Mouse (Mus musculus): ENCODE results near the gene Kcnab1. TPM values are rescaled to one million over a fixed set of nuclear protein-coding genes. Genes with fewer than 3 reads are reported as not detected.

The Kcnab1 gene
- polyA plus RNA-seq, 1 experiment from 2014 or later, result 3.8 TPM

DNA sequence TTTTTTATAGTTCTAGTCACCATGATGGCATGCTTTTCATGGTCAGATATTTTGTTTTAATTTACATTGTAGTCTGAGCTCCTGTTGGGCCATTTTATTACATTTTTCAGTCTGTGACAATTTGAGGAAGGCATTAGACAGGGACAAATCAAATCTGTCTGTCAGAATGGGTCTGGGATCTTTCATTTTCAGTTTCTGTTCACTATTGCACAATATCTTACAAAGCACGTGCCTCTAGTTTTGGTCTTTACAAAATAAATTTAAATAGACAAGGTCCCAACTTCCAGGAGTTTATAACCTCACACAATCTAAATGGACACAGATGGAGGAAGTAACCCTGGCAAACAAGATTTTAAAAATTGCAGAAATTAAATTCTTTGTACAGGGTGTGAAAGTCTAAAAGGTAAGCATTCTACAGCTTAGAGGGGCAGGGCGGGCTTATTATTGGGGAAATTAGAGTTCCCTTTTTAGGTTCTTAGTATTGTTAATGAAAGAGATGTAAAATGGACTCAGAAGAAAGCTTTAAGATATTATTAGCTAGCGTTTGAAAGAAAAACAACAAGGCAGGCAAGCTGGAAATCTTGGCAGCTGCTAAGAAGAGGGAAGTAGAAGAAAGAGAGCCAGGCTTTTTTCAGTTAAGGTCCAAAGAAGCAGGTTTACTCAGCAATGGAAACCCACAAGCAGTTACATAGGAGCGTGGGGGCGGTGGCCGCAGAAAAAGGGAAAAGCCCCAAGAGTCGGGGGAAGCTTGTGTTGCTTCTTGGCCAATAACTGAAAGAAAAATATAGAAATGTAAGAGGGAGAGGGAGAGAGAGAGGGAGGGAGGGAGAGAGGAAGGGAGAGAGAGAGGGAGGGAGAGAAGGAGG lies 78.9 kb downstream of the Kcnab1 start:
- Histone ChIP-seq H3K9ac (ENCODE audit: low read depth, low read length) (no peak overlapping the region), H3K4me3 (ENCODE audit: low read length) (no peak overlapping the region), H3K4me1 (ENCODE audit: control insufficient read depth, insufficient read depth, low read length) (no peaks in the 10 kb centered on the region), H3K27me3 (replicated peaks; ENCODE audit: control insufficient read depth, insufficient read depth, low read length) (no peaks in the 10 kb centered on the region), H3K9me3 (ENCODE audit: control insufficient read depth, low read length) (no peaks in the 10 kb centered on the region), H3K36me3 (ENCODE audit: control insufficient read depth, insufficient read depth, low read length) (no peaks in the 10 kb centered on the region), H3K4me2 (ENCODE audit: low read depth, low read length) (no peak overlapping the region), H3K27ac (ENCODE audit: low read length) (no peak overlapping the region)
- WGBS, result 70% methylated on average over 7 of the region's 7 CpGs
- no peak for ATAC-seq

DNA sequence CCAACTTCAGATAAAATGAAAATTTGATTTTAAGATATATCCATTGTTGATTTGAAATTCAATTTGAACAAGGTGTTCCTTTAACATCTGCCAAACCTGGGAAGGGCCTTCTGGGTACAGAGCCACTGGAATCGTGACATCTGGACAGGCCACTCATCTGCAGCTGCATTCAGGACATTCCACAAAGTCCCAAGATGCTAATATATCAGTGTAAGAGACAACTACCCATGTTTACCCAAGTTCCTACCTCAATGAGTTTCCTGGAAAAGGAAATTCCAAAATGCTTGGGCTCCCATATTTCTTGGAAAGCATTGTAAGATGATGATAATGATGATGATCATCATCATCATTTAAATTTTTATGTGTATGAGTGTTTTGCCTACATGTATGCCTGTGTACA lies 91.4 kb downstream of the Kcnab1 start:
- H3K4me3 ChIP-seq (ENCODE audit: low read length), result no peak overlapping the region
- no peaks in the 10 kb centered on the region for H3K27me3 ChIP-seq (replicated peaks; ENCODE audit: control insufficient read depth, insufficient read depth, low read length)
- no peak overlapping the region for H3K9ac ChIP-seq (ENCODE audit: low read depth, low read length)
- no peak overlapping the region for H3K4me2 ChIP-seq (ENCODE audit: low read depth, low read length)
- H3K4me1 ChIP-seq (ENCODE audit: control insufficient read depth, insufficient read depth, low read length), result no peaks in the 10 kb centered on the region
- H3K36me3 ChIP-seq (ENCODE audit: control insufficient read depth, insufficient read depth, low read length), result no peaks in the 10 kb centered on the region
- no peaks in the 10 kb centered on the region for H3K9me3 ChIP-seq (ENCODE audit: control insufficient read depth, low read length)
- no peak for ATAC-seq
- WGBS, result 61% methylated on average over 1 of the region's 1 CpGs
- no peak overlapping the region for H3K27ac ChIP-seq (ENCODE audit: low read length)

GRCm38 (mm10) chr3:65203361-65204117 lies 94.4 kb downstream of the Kcnab1 start:
- no peaks in the 10 kb centered on the region for H3K9me3 ChIP-seq (ENCODE audit: control insufficient read depth, low read length)
- no peaks in the 10 kb centered on the region for H3K36me3 ChIP-seq (ENCODE audit: control insufficient read depth, insufficient read depth, low read length)
- no peak overlapping the region for H3K4me2 ChIP-seq (ENCODE audit: low read depth, low read length)
- no peak overlapping the region for H3K27ac ChIP-seq (ENCODE audit: low read length)
- no peak for ATAC-seq
- no peaks in the 10 kb centered on the region for H3K4me1 ChIP-seq (ENCODE audit: control insufficient read depth, insufficient read depth, low read length)
- no peak overlapping the region for H3K4me3 ChIP-seq (ENCODE audit: low read length)
- WGBS, result 53% methylated on average over 8 of the region's 8 CpGs
- no peaks in the 10 kb centered on the region for H3K27me3 ChIP-seq (replicated peaks; ENCODE audit: control insufficient read depth, insufficient read depth, low read length)
- no peak overlapping the region for H3K9ac ChIP-seq (ENCODE audit: low read depth, low read length)

GRCm38 (mm10) chr3:65204356-65205075 lies 95.3 kb downstream of the Kcnab1 start:
- no peak overlapping the region for H3K4me2 ChIP-seq (ENCODE audit: low read depth, low read length)
- no peak for ATAC-seq
- H3K9ac ChIP-seq (ENCODE audit: low read depth, low read length), result no peak overlapping the region
- no peaks in the 10 kb centered on the region for H3K9me3 ChIP-seq (ENCODE audit: control insufficient read depth, low read length)
- H3K4me1 ChIP-seq (ENCODE audit: control insufficient read depth, insufficient read depth, low read length), result no peaks in the 10 kb centered on the region
- no peaks in the 10 kb centered on the region for H3K27me3 ChIP-seq (replicated peaks; ENCODE audit: control insufficient read depth, insufficient read depth, low read length)
- no peaks in the 10 kb centered on the region for H3K36me3 ChIP-seq (ENCODE audit: control insufficient read depth, insufficient read depth, low read length)
- H3K27ac ChIP-seq (ENCODE audit: low read length), result no peak overlapping the region
- 78% methylated on average over 6 of the region's 6 CpGs for WGBS
- no peak overlapping the region for H3K4me3 ChIP-seq (ENCODE audit: low read length)

GRCm38 (mm10) chr3:65205539-65206020 lies 96.4 kb downstream of the Kcnab1 start:
- Histone ChIP-seq H3K9me3 (ENCODE audit: control insufficient read depth, low read length) (no peaks in the 10 kb centered on the region), H3K27ac (ENCODE audit: low read length) (no peak overlapping the region), H3K4me3 (ENCODE audit: low read length) (no peak overlapping the region), H3K9ac (ENCODE audit: low read depth, low read length) (no peak overlapping the region), H3K4me1 (ENCODE audit: control insufficient read depth, insufficient read depth, low read length) (no peaks in the 10 kb centered on the region), H3K4me2 (ENCODE audit: low read depth, low read length) (no peak overlapping the region), H3K36me3 (ENCODE audit: control insufficient read depth, insufficient read depth, low read length) (no peaks in the 10 kb centered on the region), H3K27me3 (replicated peaks; ENCODE audit: control insufficient read depth, insufficient read depth, low read length) (no peaks in the 10 kb centered on the region)
- no peak for ATAC-seq
- WGBS, result 73% methylated on average over 8 of the region's 8 CpGs

GRCm38 (mm10) chr3:65213725-65214124 lies 104.5 kb downstream of the Kcnab1 start:
- no peaks in the 10 kb centered on the region for H3K4me1 ChIP-seq (ENCODE audit: control insufficient read depth, insufficient read depth, low read length)
- WGBS, result 82% methylated on average over 2 of the region's 2 CpGs
- H3K9ac ChIP-seq (ENCODE audit: low read depth, low read length), result no peak overlapping the region
- no peaks in the 10 kb centered on the region for H3K36me3 ChIP-seq (ENCODE audit: control insufficient read depth, insufficient read depth, low read length)
- no peaks in the 10 kb centered on the region for H3K9me3 ChIP-seq (ENCODE audit: control insufficient read depth, low read length)
- H3K27ac ChIP-seq (ENCODE audit: low read length), result no peak overlapping the region
- no peak overlapping the region for H3K4me2 ChIP-seq (ENCODE audit: low read depth, low read length)
- no peak for ATAC-seq
- H3K4me3 ChIP-seq (ENCODE audit: low read length), result no peak overlapping the region
- no peaks in the 10 kb centered on the region for H3K27me3 ChIP-seq (replicated peaks; ENCODE audit: control insufficient read depth, insufficient read depth, low read length)

GRCm38 (mm10) chr3:65214635-65215034 lies 105.5 kb downstream of the Kcnab1 start:
- Histone ChIP-seq H3K27me3 (replicated peaks; ENCODE audit: control insufficient read depth, insufficient read depth, low read length) (no peaks in the 10 kb centered on the region), H3K4me1 (ENCODE audit: control insufficient read depth, insufficient read depth, low read length) (no peaks in the 10 kb centered on the region), H3K4me2 (ENCODE audit: low read depth, low read length) (no peak overlapping the region), H3K36me3 (ENCODE audit: control insufficient read depth, insufficient read depth, low read length) (no peaks in the 10 kb centered on the region), H3K9ac (ENCODE audit: low read depth, low read length) (no peak overlapping the region), H3K27ac (ENCODE audit: low read length) (no peak overlapping the region), H3K9me3 (ENCODE audit: control insufficient read depth, low read length) (no peaks in the 10 kb centered on the region), H3K4me3 (ENCODE audit: low read length) (no peak overlapping the region)
- WGBS, result 77% methylated on average over 2 of the region's 2 CpGs
- ATAC-seq, result no peak

DNA sequence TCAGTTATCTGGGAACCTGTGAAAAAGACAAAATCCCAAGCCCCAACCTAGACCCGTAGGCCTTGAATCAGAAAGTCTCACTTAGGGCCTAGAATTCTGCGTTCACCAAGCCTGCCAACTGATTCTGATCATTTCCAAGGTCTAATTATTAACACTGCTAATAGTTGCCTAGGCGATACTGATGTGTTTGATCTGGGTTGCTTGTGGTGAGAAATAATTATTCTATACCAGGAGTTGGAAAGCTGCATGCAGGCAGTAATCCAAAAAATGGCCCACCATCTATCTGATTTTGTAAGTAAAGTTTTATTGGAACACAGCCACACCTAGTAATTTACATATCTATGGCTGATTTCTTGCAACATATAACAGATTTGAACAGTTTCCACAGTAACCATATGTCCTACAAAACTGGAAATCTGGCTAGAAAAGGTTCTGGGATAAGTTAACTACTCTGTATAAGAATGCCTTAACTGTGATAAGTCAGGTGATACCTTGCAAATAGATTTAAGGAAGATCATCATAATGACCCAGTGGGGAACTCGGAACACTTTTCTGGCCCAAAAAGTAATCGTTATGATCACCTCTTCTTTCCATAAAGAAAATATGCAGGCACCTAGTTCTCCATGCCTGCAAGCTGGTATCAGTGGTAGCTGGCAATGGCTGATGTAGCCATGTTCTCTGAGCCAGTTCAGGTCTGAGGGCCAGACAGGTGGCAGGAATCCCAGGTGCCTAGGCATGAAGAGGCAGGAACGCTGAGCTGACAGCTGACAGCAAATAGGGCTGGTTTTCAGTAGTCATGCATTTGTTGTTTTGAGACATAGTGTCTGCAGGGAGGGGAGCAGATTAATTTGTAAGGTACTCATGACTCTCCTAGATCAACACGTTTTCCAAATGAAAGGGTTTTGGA lies 108.7 kb downstream of the Kcnab1 start:
- 88% methylated on average over 7 of the region's 7 CpGs for WGBS
- Histone ChIP-seq H3K9ac (ENCODE audit: low read depth, low read length) (no peak overlapping the region), H3K27ac (ENCODE audit: low read length) (no peak overlapping the region), H3K4me2 (ENCODE audit: low read depth, low read length) (no peak overlapping the region), H3K27me3 (replicated peaks; ENCODE audit: control insufficient read depth, insufficient read depth, low read length) (no peaks in the 10 kb centered on the region), H3K36me3 (ENCODE audit: control insufficient read depth, insufficient read depth, low read length) (no peaks in the 10 kb centered on the region), H3K9me3 (ENCODE audit: control insufficient read depth, low read length) (no peaks in the 10 kb centered on the region), H3K4me1 (ENCODE audit: control insufficient read depth, insufficient read depth, low read length) (no peaks in the 10 kb centered on the region), H3K4me3 (ENCODE audit: low read length) (no peak overlapping the region)
- ATAC-seq, result no peak
